Mouse (Mus musculus) ES-CJ7 (cell line): ENCODE results near the gene Nat10.

ENCODE experiments used
- DNase-seq: peaks from one replicate; pipeline ENCODE4 v3.0.0; 2011; ENCODE audit warnings: low read depth, low spot score

Gene Nat10

DNA sequence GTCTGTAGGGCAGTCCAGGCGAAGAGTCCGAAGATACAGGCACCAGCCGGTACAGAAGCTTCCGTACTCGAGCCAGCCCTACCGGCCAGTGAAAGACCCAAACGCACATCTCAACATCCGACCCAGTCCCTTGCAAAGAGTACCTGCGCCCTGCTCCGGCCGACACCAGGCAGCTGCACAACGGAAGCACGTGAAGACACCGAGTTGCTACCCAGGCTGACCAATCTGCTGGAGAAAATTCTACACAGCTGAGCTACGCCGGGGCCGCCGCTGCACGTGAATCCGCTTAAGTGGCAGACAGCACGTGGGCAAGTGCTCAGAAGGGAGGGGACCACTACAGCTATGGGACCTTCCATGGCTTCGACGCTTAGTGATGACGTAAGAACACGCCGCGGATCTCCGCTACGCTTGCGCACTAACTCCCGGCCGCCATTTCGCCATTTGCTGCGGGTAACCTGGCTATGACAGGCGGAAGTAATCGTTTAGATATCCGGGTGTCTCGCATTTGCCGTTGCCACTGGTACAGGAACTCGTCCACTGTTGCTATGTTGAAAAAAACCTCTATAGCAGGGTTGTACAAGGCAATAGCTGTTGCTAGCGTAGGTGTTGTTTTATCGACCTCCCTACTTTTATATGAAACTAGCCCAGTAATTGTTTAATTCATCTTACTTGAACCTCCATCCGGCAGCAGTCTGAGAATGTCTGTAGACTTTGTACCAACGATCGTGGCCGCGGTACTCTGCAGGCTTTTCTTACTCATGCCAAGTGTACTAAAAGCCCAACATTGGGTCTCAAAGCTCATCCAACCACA is at the start of gene Nat10:
Gene Nat10, minus strand, starts transcription at position 365 of the 811 bp plus-strand sequence.
- peak; percentile 98 for DNase-seq

DNA sequence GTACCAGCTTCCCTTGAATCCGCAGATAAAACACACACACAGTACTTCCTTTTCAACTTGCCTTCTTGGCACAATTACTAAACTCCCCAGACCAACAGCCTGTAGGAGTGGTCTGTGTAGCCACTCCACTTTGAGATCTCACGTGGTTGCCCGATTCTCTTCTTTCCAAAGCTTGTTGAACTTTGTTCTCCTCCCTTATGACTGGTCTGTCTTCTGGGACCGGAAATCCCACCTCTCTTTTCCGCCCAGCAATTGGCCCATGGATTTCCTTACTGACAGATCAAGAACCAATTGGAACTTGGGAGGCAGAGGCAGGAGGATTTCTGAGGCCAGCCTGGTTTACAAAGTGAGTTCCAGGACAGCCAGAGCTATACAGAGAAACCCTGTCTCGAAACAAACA is 49.3 kb upstream of the Nat10 start:
- peak; percentile 88 for DNase-seq

DNA sequence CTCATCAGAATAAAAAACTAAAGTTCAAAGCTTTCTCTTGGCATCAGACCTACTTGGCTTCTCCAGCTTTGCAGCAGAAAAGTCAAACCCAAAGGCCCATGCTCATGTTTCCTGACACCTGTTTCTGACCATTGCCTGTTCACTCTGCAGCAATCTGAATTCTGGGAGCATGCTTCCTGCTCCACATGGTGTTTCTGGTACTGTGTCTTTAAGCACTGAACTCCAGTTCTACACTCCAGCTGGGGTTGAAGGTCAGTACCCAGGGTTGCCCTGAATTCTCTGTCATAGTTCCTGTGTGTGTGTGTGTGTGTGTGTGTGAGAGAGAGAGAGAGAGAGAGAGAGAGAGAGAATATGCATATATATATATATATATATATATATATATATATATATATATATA is 47.4 kb upstream of the Nat10 start:
- DNase-seq: no peak

DNA sequence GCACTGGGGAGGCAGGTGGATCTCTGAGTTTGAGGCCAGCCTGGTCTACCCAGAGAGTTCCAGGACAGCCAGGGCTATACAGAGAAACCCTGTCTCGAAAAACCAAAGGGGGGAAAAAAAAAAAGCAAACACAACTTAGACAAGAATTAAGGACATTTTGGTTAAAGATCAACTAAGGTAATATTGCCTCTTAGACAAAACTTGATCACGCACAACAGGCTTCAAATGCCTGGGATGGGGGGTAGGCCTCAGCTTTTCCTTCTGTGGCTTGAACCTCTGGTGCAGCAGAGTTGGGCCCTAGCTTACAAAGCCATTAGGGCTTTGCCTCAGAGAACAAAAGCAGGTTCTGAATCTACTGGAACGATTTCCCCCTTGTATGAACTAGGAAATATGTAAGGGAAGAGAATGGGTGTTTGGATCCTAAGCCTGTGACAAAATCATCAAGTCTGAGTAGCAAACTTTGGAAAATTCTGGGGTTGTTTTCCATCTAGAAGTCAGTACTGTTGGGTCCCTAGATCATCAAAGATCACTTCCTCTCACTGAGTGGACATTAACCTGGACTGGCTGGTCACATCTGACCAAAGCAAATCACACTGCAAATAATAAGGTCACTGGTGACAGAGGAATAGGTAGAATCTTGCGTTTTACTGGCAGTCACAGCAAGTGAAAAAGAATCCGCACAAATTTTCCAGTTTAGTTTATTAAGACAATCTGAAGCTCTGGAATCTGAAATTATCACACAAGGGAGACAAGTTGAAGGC is 42.9 kb upstream of the Nat10 start:
- no peak for DNase-seq

DNA sequence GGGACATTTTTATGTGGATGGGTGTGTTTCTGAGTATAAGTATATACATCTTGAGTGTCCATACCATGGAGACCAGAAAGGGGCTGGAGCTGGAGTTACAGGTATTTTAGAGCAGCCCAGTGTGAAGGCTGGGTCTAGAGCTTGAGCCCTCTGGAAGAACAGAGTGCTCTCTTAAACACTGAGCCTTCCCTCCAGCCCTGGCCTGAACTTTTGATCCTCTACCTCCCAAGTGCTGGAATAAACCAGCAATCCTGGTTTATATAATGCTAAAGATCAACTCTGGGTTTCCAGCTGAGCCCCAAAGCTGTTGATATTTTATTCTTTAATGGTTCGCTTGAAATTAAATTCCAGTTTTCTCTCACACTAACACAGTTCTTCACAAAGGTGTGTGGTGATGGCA is 41.4 kb upstream of the Nat10 start:
- no peak for DNase-seq

DNA sequence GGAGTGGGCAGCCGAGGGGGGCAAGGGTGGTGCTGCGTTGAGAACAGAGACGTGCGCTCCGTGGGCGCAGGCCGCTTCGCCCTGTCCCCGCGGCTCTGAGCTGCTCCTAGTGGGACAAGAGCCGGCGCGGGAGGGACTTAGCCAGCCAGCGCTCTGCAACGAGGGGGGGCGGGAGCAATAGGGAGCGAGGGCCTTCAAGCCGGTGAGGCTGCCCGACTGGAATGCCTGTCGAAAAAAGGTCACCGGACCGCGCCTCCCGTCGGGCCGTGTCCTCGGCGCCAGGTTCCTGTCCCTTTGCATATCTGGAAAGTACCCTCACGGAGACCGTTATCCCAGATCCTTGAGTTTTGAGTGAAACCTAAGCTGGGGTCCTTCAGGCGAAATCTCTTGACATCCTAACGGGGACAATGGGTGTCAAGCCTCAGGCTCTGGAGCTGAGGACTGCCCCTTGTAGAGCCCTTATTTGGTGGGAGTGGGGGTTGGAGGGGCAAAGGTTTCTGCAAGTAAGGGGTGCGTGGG is 36.5 kb upstream of the Nat10 start, which contains the start of gene Caprin1:
Gene Caprin1, minus strand, starts transcription at position 159 of the 519 bp plus-strand sequence.
- peak; percentile 92 for DNase-seq

DNA sequence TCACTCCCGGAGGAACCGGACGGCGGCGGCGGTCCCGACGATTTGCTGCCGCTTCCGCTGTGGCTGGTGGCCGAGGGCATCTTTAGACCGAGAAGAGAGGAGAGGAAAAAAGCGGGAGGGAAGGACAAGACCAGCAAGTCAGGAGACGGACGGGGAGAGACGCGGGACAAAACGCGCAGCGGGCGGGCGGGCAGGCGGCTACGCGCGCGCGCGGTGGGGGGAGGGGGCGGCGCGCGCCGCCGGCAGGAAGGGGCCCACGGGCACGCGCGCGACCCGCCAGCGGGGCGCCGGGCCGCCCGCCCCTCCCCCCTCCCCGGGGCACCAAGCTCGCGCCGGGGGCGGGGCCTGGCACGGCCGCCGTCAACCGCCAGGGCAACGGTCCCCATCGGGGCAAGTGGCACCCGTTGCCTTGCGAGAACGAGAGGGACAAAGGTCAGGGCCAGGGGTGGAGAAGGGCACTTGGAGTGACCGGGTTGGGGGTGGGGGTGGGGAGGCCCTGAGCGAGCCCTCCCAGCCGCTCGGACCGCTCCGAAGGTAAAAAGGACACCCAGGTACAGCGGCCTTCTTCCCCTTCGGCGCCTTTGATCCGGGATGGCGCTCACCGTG is 35.9 kb upstream of the Nat10 start:
- DNase-seq: peak; percentile 73

DNA sequence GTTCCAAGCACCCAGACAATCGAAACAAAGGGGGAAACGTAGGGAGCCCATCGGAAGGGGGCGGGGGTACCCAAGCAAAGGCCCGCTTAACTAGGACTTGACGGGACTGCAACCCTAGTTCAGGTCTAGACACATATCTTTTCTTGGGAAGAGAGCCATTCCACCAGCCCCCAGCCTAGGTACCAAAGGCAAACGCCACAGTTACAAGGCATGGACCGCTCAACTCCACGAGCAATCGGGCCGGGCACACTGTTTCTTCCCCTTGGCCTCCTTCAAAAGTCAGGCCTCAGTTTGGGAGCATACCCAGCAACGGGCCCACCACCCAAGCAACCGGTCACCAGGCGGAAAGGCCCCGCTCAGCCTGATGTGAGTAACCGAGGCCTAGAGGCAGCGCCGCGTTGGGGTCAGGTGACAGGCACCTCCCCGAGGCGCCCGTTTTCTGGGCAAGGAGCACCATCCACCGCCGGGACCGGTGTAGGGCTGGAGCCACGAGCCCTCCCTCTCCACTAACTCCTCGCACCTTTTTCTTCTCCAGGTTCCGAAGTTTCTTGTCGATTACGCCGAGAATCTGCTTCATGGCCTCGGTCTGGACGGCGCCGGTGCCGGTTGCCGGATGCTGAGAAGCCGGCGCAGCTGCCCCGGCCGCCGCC is 35.3 kb upstream of the Nat10 start:
- peak; percentile 52 for DNase-seq

DNA sequence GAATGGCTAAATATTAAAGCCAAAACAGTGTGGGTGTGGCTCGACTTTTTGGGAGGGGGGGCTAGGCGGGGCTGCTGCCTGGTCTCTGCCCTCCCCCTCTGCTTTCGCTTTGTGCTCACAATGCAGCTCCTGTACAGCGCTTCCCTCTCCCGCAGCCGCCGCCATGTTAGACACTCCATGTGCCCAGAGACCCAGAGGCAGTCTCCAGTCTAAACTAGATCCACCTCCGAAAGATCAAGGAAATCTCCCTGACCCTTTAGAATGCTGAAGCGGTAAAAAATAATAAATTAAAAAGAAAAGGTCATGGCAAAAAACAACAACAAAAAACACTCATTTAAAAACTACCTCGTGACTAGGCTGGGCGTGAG is 34.8 kb upstream of the Nat10 start:
- DNase-seq: peak; percentile 86

DNA sequence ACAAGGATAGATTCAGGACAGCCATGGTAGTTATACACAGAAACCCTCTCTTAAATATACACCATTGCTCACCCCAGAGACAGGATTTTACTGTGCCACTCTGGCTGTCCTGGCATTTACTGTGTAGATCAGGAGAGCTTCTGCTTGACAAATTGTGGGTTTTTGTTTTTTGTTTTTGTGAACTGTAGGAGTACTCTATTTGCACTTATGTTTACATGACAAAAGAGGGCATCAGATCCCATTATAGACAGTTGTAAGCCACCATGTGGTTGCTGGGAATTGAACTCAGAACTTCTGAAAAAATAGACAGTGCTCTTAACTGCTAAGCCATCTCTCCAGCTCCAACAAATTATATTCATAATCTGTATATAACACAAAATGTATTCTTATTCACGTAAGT is 30.9 kb upstream of the Nat10 start:
- DNase-seq: peak; percentile 70

DNA sequence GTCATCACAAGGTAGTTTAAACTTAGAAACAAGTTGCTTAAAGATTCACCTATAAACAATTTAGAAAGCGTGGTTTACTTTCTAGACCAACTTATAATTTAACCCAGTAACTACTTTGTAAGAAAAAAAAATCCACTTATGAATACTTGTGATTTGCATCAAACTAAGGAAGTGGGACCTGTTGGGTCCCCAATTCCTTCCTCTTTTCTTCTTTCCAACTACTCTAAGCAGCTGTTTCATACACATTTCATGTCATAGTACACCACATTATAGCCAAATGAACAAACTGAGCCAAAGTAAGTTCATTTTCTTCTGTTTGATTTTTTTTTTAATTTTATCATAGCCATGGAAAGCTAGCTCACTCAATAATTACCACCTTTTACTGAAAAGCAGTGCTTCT is 24.7 kb upstream of the Nat10 start:
- no peak for DNase-seq

DNA sequence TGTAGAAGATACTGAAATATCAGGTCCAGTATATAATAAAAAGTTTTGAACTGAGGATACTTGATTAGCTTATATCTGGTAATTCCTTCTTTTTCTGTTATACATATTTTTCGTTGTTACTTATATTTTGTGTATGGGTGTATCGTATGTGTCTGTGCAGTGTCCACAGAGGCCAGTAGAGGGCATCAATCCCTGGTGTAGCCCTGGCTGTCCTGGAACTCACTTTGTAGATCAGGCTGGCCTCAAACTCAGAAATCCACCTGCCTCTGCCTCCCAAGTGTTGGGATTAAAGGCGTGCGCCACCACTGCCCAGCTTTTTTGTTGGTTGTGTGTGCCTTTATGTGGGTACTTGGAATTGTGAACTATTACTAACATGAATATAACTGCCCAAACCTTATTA is 23.6 kb upstream of the Nat10 start:
- peak; percentile 50 for DNase-seq

DNA sequence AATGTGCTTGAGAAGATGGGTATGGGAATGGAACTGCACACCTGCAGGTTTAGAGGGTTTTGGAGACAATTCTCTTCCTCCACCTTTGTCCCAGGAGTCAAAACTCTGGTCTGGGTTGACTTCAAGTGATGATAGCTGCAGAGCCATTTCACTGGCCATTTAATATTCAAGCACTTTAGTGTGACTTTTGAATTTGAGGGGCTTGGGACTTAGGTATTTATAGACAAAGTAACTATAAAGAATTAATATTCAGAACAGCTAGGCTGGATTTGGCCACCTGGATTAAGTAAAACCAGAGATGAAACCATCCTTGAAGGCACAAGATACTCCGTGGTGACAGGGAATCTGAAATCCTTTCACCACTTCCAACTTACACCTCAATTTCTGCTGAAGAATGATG is 1.4 kb upstream of the Nat10 start:
- DNase-seq: no peak

DNA sequence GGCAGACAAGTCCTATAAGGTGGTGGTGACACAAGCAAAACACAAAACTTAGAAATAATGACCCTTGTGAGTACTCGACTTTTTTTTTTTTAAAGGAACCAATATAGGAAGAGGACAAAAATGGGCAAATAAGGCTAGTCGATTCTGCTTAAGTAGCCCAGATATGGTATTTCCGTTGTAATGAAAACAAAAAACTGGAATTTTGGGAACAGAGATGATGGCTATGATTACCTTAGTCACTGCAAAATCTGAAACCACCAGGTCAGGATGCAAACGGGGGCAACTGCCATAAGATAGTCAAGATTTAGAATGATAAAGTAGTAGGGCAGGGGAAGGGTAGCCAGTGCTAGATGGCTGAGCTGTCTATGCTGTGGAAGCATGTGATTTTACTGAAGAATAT is 923 bp upstream of the Nat10 start:
- DNase-seq: no peak

DNA sequence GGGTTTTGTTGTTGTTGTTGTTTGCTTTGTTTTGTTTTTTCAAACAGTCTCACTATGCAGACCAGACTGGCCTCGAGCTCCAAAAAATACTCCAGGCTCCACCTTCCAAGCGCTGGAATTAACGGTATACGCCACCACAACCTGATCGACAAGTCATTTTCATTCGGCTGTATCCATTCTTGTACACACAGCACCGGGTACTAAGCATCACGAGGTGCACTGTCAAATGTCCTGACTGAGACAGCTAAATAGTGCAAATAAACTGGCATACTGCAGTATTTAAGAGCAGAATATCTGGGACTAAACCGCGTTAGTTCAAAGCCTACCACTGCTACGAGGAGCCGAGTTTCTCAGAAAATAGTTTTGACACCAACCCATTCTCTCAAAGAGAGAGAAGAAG is 649 bp downstream of the Nat10 start:
- peak; percentile 29 for DNase-seq

DNA sequence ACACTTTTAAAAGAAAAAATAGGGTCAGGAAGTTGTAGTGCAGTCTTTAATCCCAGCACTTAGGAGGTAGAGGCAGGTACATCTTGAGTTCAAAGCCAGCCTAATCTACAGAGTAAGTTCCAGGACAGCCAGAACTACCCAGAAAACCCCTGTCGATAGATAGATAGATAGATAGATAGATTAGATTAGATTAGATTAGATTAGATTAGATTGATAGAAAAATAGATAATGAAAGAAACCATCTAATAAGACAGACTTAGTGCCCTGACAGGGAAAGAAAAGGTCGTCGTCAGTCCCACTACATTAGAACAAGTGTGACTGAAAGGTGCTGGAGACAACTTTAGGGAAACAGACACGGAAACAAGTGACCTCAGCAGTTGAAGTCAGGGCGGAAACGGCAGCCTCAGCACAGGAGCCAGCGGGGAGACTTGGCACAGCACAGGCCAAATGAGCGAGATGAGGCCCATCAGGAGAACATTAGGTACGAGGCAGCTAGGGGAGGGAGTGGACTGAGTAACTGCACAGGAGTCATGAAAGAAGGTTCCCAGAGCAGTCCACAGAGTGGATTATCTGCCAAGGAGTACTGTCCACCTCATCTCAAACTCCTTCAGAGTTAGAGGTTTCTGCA is 5.5 kb downstream of the Nat10 start:
- no peak for DNase-seq

DNA sequence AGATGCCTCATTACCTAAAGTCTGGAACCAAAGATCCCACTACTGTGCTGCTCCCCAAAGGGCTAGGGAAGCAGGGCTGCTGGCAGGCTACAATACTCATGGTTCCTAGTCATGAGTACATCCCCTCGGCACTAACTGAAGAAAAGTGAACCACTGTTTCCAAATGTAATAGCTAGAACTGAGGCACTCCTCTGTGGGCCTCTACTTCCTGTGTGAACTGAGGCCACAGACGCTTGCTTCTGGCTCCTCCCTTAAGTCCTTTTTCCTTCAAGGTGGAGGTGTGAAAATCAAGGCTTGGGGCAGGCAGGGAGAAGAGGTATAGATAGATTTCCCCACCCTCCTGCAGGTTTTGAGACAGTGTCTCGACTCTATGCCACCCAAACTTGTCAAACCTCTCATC is 6.5 kb downstream of the Nat10 start:
- no peak for DNase-seq

DNA sequence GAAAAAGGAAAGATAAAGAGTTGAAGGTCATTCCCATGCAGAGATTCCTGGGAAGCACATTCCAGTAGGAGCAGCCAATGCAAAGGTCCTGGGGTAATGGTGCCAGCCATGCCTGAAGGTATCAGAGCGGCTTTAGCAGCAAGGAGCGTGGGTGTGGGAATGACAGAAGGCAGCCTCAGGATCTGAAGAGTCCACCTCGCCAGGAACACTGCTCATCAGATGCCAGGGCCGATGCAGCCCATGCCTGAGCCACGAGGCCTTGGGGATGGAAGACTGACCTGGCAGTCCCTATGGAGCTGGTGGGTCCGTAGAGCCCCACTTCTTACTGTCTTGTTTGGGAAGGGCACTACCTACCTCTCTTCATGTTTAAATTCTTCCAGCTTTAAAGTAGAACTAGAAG is 9.3 kb downstream of the Nat10 start:
- DNase-seq: no peak

DNA sequence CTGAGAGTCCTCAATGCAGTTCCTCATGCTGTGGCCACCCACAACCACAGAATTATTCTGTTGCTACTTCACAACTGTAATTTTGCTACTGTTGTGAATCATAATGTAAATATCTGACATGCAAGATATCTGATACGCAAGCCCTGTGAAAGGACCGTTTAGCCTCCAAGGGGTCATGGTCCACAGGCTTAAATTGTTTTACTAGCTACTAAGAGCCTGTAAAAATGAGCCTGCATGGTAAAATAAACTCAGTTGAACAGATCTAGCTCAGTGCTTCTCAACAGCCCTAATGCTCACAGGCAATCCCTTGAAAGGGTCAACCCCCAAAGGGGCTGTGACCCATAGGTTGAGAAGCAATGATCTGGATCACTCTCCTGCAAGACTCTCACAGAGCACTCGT is 12.0 kb downstream of the Nat10 start:
- DNase-seq: no peak

DNA sequence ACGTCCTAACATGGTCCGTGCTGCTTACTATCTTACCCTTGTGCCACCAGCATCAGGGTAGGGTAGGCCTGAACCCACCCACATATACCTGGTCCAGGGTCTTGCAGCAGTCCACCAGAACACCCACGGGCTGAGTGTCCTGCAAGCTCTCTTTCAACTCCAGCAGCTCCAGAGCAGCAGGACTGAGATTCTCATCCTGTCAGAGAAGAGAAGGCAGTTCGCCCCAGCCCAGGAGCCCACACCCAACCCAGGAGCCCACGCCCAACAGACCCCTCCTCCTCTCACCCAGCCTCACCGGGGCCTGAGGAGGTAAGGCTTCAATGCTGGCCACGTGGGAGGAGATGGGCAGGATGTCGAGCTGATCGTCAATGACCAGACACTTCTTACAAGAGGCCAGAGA is 13.2 kb downstream of the Nat10 start:
- no peak for DNase-seq

DNA sequence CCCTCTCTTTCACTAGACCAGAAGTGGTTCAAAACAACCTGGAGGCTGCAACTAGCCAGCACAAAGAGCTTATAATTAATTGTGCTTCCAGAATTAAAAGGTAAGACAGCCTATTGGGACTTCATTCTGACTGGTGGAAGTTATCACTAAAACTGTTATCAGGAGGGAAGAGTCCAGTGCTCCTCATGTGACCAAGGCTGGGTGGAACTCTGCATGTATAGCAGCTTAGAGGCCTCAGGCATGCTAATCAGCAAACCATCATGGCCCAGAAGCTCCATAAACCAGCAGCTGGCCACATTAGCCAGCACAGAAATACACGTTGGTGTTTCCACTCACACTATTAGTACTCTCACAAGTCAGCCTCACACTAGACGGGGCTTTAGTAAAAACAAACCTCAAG is 14.3 kb downstream of the Nat10 start:
- DNase-seq: no peak
